Mouse (Mus musculus) lung, adult 2 months (tissue): ENCODE data around the gene Timm8a2.

ENCODE experiments used
- CTCF ChIP-seq: fragments of 200-500 bp; IDR thresholded peaks from 2 replicates; pipeline ENCODE4 v1.5.1; 2011; ENCODE audit warnings: mild to moderate bottlenecking, low read length, control low read depth; ENCODE audit not compliant: insufficient read depth
- POLR2A ChIP-seq: fragments of 200-500 bp; IDR thresholded peaks from 2 replicates; pipeline ENCODE4 v1.6.1; 2011; ENCODE audit warnings: low read depth, mild to moderate bottlenecking, control low read depth, low read length, borderline replicate concordance; ENCODE audit errors: extremely low read depth

DNA sequence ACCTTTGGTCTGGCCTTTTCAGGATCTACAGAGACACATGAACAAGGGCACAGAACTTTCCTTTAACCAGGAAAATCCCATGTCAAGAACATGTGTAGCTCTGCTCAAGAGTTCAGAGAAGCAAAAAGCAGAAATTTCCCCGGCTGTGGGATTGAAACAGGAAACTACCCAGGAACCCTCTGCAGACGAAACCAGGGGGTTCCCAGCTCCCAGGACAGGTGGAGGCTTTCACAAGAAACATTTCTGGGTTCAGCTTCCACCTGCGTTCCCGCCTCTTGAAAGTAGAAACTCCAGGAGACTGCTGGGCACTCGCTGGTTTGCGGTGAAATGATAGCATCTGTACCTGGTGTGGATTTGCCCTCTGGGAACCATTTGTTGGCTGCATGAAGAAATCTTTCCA, 22.4 kb downstream of the Timm8a2 start:
- TF ChIP-seq POLR2A (no peak), CTCF (no peak)
